Mouse (Mus musculus) cortical plate, adult 2 months (tissue): ENCODE data around the gene Atp2a1. TPM values are rescaled to one million over a fixed set of nuclear protein-coding genes. Genes with fewer than 3 reads are reported as not detected.

Experiments
- H3K27ac ChIP-seq: fragments of 200-500 bp; 2 replicates; pipeline ENCODE4 v1.5.1; 2012; ENCODE audit warnings: low read length, control low read depth, inconsistent platforms; ENCODE audit not compliant: insufficient read depth
- H3K4me1 ChIP-seq: fragments of 200-500 bp; 2 replicates; pipeline ENCODE4 v1.6.1; 2011; ENCODE audit warnings: low read length; ENCODE audit not compliant: control insufficient read depth, insufficient read depth
- H3K4me3 ChIP-seq: fragments of 200-500 bp; 2 replicates; pipeline ENCODE4 v1.5.1; 2011; ENCODE audit warnings: mild to moderate bottlenecking, low read length, control low read depth; ENCODE audit not compliant: insufficient read depth
- CTCF ChIP-seq: fragments of 200-500 bp; IDR thresholded peaks from 2 replicates; pipeline ENCODE4 v1.5.1; 2011; ENCODE audit warnings: mild to moderate bottlenecking, control low read depth, low read length; ENCODE audit not compliant: insufficient read depth; ENCODE audit errors: extremely low read depth
- POLR2A ChIP-seq: fragments of 200-500 bp; IDR thresholded peaks from 2 replicates; pipeline ENCODE4 v1.6.1; 2011; ENCODE audit warnings: mild to moderate bottlenecking, low read length, control low read depth; ENCODE audit not compliant: insufficient read depth; ENCODE audit errors: extremely low read depth
- polyA plus RNA-seq: library from polyadenylated mRNA; depleted of rRNA; stranded (reverse); fragments of >200 nt; gene quantifications from 2 replicates; pipeline ENCODE4 v1.2.3, GENCODE M21; 2012

Atp2a1 gene
- polyA plus RNA-seq, 1 experiment = 0.52 TPM

- TF ChIP-seq CTCF (no peak), POLR2A (no peak)
- Histone ChIP-seq H3K4me1 (no peaks in the 10 kb centered on the region; the same call in 1 of the 2 replicates), H3K4me3 (no peak overlapping the region), H3K27ac (no peak overlapping the region)
Measured at GRCm38 (mm10) chr7:126456382-126457266, 6.3 kb downstream of the Atp2a1 start.

GRCm38 (mm10) chr7:126455242-126455641 is 7.7 kb downstream of the Atp2a1 start:
- Histone ChIP-seq H3K27ac (no peak overlapping the region), H3K4me1 (no peaks in the 10 kb centered on the region; the same call in 1 of the 2 replicates), H3K4me3 (no peak overlapping the region)
- no peak for TF ChIP-seq CTCF
- no peak for TF ChIP-seq POLR2A

GRCm38 (mm10) chr7:126453861-126454260 is 9.0 kb downstream of the Atp2a1 start:
- Histone ChIP-seq H3K27ac (no peak overlapping the region), H3K4me3 (no peak overlapping the region), H3K4me1 (no peaks in the 10 kb centered on the region; the same call in 1 of the 2 replicates)
- no peak for TF ChIP-seq CTCF
- no peak for TF ChIP-seq POLR2A

- Histone ChIP-seq H3K4me1 (no peaks in the 10 kb centered on the region), H3K4me3 (no peak overlapping the region), H3K27ac (no peak overlapping the region)
- TF ChIP-seq CTCF (no peak), POLR2A (no peak)
Measured at GRCm38 (mm10) chr7:126452244-126452643, 10.7 kb downstream of the Atp2a1 start.

- no peaks in the 10 kb centered on the region for H3K4me1 ChIP-seq
- TF ChIP-seq POLR2A (no peak), CTCF (no peak)
- no peak overlapping the region for H3K4me3 ChIP-seq
- no peak overlapping the region for H3K27ac ChIP-seq
Measured at GRCm38 (mm10) chr7:126450641-126451040, 12.3 kb downstream of the Atp2a1 start.

GRCm38 (mm10) chr7:126449991-126450390 is 12.9 kb downstream of the Atp2a1 start:
- TF ChIP-seq POLR2A = no peak
- no peak for TF ChIP-seq CTCF

GRCm38 (mm10) chr7:126448481-126448880 is 14.4 kb downstream of the Atp2a1 start:
- Histone ChIP-seq H3K27ac (no peak overlapping the region), H3K4me1 (no peaks in the 10 kb centered on the region), H3K4me3 (no peak overlapping the region)
- TF ChIP-seq CTCF = no peak
- TF ChIP-seq POLR2A = no peak

More at GRCm38 (mm10) chr7:126449991-126450390, 12.9 kb downstream of the Atp2a1 start:
- H3K4me3 ChIP-seq = no peak overlapping the region
- no peaks in the 10 kb centered on the region for H3K4me1 ChIP-seq
- H3K27ac ChIP-seq = no peak overlapping the region

GRCm38 (mm10) chr7:126446217-126446616 is 16.7 kb downstream of the Atp2a1 start:
- Histone ChIP-seq H3K27ac (no peak overlapping the region), H3K4me1 (no peaks in the 10 kb centered on the region), H3K4me3 (no peak overlapping the region)
- TF ChIP-seq POLR2A = no peak
- TF ChIP-seq CTCF = no peak

- TF ChIP-seq POLR2A (no peak), CTCF (no peak)
- Histone ChIP-seq H3K4me1 (no peaks in the 10 kb centered on the region), H3K4me3 (no peak overlapping the region), H3K27ac (no peak overlapping the region)
Measured at GRCm38 (mm10) chr7:126445104-126445815, 17.6 kb downstream of the Atp2a1 start.
